Mouse (Mus musculus) erythroblast, embryonic 14.5 days (primary cell): ENCODE data around the gene Wwc1.

Source experiments
- GATA1 ChIP-seq: IDR thresholded peaks from 2 replicates; pipeline ENCODE4 v1.6.1; 2012; ENCODE audit warnings: low read length, inconsistent platforms, mixed read lengths
- TAL1 ChIP-seq: IDR thresholded peaks from 3 replicates; pipeline ENCODE4 v1.6.1; 2012; ENCODE audit warnings: low read length, inconsistent platforms, mixed read lengths

DNA sequence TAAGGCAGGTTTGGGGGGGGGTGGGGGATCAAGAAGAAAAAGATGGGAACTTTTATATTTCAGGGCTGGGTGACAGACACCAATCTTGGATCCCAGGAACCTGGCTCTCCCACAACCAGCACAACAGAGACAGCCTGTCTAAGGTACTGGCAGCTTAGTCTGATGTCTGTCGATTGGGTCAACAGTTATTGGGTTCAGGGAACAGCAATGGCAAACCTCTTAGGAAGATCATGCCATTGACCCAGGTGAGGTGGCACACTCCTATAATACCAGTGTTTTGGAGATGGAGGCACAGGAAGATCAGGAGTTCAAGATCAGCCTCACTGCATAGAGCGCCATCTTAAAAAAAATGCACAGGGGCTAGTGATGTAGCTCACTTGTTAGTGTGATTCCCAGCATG, 17.9 kb downstream of the Wwc1 start:
- TF ChIP-seq TAL1 (no peak), GATA1 (no peak)
